Mouse (Mus musculus): ENCODE results near the gene Nck2.

Gene Nck2

DNA sequence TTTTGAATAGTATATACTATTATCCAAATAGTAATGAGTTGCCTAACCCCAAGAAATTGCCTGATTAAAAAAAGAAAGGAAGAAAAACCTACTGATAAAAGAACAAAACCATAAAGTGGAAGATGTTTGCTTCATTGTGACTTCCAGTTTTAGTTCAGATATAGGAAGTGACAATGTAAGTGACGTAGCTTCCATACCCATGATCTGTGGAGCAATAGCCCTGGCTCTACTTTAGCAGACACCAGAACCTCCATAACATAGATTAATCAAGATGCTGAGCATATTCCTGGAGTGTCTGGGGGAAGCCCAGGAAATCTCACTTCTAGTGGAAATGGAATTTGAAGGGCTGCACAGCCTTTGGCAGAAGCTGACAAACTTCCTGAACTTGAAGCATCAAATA lies 144.6 kb downstream of the Nck2 start:
- no peak for TF ChIP-seq GATA4 (IDR thresholded peaks at IDR 0.05; ENCODE audit: insufficient replicate concordance, low read length)

DNA sequence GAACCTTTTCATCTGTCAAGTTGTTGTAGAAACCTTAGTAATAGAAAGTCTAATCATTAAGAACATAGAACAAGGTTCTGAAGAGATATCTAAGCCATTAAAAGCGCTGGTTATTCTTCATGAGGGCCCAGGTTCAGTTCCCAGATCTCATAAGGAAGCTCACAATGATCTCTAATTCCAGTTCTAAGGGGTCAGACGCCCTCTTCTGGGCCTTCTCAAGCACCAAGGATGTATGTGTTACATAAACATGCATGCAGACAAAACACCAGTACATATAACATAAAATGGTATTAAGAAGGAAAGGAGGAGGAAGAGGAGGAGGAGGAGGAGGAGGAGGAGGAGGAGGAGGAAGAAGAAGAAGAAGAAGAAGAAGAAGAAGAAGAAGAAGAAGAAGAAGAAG lies 145.5 kb downstream of the Nck2 start:
- TF ChIP-seq GATA4 (IDR thresholded peaks at IDR 0.05; ENCODE audit: insufficient replicate concordance, low read length) = no peak

DNA sequence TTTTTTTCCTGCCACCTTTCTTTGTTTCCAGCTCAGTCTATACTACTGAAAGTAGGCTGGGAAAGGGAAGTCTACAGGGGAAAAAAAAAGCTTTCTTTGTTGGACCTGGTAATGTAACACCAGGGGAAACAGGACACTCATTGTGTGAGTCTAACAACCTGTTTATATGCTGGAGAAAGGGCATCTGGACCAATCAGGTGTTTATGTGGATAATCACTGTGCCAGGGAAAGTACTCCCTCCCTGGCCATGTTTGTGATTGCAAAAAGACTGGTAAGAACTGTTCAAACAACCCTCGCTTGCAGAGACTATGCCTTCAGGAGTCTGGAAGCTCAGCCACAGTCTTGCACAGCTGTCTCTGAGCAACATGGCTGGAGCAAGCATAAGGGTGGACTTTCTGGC lies 146.3 kb downstream of the Nck2 start:
- no peak for TF ChIP-seq GATA4 (IDR thresholded peaks at IDR 0.05; ENCODE audit: insufficient replicate concordance, low read length)

DNA sequence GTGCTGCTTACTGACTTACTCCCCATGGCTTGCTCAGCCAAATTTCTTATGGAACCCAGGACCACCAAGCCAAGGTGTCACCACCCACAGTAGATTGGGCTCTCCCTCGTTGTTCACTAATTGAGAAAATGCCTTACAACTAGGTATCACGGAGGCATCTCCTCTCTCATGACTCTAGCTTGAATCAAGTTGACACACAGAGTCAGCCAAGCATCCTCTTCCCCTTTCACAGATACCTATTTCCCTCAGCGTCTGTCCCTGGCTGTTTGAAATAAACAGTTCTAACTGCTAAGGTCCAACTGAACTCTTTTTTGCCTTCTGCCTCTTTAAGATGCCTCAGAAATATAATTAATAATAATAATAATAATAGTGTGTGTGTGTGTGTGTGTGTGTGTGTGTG lies 148.7 kb downstream of the Nck2 start:
- TF ChIP-seq GATA4 (IDR thresholded peaks at IDR 0.05; ENCODE audit: insufficient replicate concordance, low read length) = no peak

DNA sequence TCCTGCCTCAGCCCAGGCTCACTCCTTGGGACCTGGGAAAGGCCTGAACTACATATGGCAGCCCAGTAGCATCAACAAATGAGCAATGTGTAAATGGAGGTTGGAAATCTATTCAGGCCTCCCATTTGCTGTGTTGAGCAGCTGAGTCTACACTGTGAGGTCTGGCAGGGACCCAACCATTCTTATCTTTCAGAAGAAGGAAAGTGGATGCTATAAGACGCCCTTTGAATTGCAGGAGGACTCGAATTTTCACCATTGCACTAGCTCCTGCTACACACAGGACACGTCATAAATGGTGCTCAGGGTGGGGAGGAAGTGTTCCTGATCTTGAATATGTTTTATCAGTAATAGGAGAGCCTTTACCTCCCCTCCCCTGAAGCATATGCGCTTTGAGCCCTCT lies 150.4 kb downstream of the Nck2 start:
- no peak for TF ChIP-seq GATA4 (IDR thresholded peaks at IDR 0.05; ENCODE audit: insufficient replicate concordance, low read length)

DNA sequence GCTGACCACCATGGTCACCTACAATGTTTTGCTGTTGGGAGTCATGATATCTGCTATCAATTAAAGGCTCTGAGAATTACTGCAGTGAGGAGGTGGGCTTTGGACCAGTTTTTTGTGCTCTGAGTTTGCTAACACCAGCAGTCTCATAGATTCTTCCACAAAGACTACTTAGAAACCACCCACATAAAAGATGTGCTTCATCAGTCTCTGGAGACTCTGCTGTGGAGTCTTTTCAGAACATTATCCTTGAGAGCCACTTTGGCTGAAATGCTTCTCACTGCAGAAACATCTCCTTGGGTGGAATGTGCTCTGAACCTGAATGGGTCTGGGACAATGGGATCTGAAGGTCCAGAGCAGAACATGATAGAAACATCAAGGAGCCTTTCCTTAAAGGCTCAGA lies 153.4 kb downstream of the Nck2 start:
- no peak for TF ChIP-seq GATA4 (IDR thresholded peaks at IDR 0.05; ENCODE audit: insufficient replicate concordance, low read length)

DNA sequence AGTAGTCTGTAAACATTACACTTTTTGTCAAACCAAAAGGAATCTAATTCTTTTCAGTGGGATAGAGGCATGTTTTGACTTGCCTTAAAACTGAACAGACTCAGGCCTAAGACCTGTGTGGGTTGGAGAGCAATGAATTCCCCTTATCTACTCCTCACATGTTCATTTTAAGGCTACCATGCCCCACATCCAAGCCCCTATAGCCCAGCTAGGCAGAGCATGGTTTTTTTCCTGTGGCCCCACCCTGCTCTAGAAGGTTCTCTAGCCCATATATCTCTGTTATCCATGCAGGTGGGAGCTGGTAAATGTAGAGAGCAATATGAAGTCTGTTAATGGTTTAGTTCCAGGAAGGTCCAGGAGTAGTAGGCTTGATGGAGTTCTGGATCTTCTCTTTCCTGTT lies 155.1 kb downstream of the Nck2 start:
- TF ChIP-seq GATA4 (IDR thresholded peaks at IDR 0.05; ENCODE audit: insufficient replicate concordance, low read length) = no peak

DNA sequence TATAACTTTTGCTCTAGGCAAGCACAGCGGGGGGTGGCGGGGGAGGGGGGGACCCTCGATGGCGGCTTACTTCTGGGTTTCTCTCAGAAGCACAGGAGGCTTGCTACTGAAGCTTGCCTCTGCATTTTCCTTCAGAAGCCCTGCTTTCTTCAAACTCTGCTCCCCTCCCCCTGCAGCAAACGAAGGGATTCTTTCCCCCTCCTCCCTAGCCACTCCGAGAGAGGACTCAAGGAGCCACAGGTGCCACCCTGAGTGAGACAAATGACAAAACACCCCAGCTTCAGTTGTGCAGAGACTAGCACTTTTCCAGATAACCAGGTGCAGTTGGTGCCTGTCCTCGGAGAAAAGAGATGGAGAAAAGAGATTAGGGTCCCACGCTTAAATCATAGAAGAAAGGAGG lies 156.7 kb downstream of the Nck2 start:
- TF ChIP-seq GATA4 (IDR thresholded peaks at IDR 0.05; ENCODE audit: insufficient replicate concordance, low read length) = no peak

DNA sequence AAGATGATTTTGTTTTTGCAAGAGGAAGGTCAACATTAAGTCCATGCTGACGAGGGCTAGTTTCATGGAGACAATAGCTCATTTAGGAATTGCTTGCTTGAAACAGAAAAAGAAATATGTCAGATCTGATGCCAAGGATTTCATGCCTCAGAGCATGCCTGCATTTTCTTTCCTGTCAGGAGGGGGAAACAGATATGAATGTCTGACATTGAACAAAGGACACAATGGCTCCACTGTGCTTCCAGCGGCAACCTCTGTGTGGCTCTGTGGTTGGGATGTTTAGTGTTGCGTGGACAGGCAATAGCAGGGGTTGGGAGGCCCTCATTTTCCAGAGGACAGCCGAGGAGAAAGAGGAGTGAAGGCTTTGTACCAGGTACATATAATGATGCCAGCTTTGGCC lies 171.6 kb downstream of the Nck2 start:
- TF ChIP-seq GATA4 (IDR thresholded peaks at IDR 0.05; ENCODE audit: insufficient replicate concordance, low read length) = no peak

All from liver, adult (tissue).